Mouse (Mus musculus) olfactory bulb, adult 2 months (tissue): ENCODE data around the gene Galnt7. TPM values are rescaled to one million over a fixed set of nuclear protein-coding genes. Genes with fewer than 3 reads are reported as not detected.
A peak's percentile ranks its signal among the peaks of the same experiment; 100 is the strongest.

Experiments used
- H3K27ac ChIP-seq: fragments of 200-500 bp; 2 replicates; pipeline ENCODE4 v1.5.1; 2012; ENCODE audit warnings: low read depth, low read length; ENCODE audit not compliant: insufficient read depth
- H3K4me1 ChIP-seq: fragments of 200-500 bp; 2 replicates; pipeline ENCODE4 v1.6.1; 2012; ENCODE audit warnings: low read length; ENCODE audit not compliant: control insufficient read depth, insufficient read depth
- H3K4me3 ChIP-seq: fragments of 200-500 bp; 2 replicates; pipeline ENCODE4 v1.5.1; 2012; ENCODE audit warnings: mild to moderate bottlenecking, low read depth, low read length, moderate library complexity; ENCODE audit not compliant: insufficient read depth
- CTCF ChIP-seq: fragments of 200-500 bp; IDR thresholded peaks from 2 replicates; pipeline ENCODE4 v1.5.1; 2012; ENCODE audit warnings: low read depth, mild to moderate bottlenecking, low read length, moderate library complexity; ENCODE audit not compliant: insufficient read depth
- POLR2A ChIP-seq: fragments of 200-500 bp; IDR thresholded peaks from 2 replicates; pipeline ENCODE4 v1.6.1; 2012; ENCODE audit warnings: mild to moderate bottlenecking, low read depth, low read length, moderate library complexity; ENCODE audit not compliant: insufficient read depth
- WGBS: fragments of 180-500 bp; shearing (Covaris S2); methylation state at CpG from one replicate; pipeline ENCODE4 v1.1.7; 2018; 5-methylcytosine and 5-hydroxymethylcytosine counted together
- polyA plus RNA-seq: library from polyadenylated mRNA; stranded (reverse); fragments of >200 nt; gene quantifications from 2 replicates; pipeline ENCODE4 v1.2.4, GENCODE M21; 2012; ENCODE audit warnings: low replicate concordance; ENCODE audit not compliant: missing spikeins, insufficient read depth, insufficient read length

Galnt7 gene
- polyA plus RNA-seq, 1 experiment = not detected

DNA sequence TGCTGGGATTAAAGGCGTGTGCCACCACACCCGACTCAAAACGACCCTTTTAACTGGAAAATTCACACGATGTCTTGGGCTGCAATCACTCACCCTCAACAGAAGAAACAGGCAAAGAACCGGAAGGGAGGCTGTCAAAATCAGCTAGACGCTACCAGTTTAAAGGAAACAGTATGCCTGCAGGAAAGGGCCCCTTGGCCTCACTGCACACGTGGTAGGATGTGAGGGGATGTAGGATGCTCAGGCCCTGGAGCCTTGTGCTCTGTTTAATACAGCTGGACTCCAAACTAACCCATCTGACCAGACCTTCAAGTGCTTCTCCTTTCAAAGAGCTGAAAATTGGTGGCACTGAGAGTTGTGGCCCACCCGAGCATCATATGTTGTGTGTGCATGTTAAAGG lies 62.8 kb downstream of the Galnt7 start:
- peak overlapping the region; percentile 60; the same call in 1 of the 2 replicates for H3K27ac ChIP-seq
- no peak overlapping the region for H3K4me3 ChIP-seq
- 90% methylated on average over 8 of the region's 8 CpGs for WGBS
- TF ChIP-seq CTCF (no peak), POLR2A (no peak)
- peaks cover 7% of the 10 kb centered on the region for H3K4me1 ChIP-seq

GRCm38 (mm10) chr8:57589176-57589575 lies 63.7 kb downstream of the Galnt7 start:
- H3K27ac ChIP-seq = peak overlapping the region; percentile 24; the same call in 1 of the 2 replicates
- H3K4me3 ChIP-seq = no peak overlapping the region
- TF ChIP-seq CTCF = no peak
- TF ChIP-seq POLR2A = no peak
- WGBS = 38% methylated on average over 9 of the region's 9 CpGs
- peaks cover 7% of the 10 kb centered on the region for H3K4me1 ChIP-seq

GRCm38 (mm10) chr8:57588604-57589003 lies 64.2 kb downstream of the Galnt7 start:
- no peak for TF ChIP-seq POLR2A
- no peak for TF ChIP-seq CTCF
- H3K27ac ChIP-seq = peak overlapping the region; percentile 24; the same call in 1 of the 2 replicates
- no peak overlapping the region for H3K4me3 ChIP-seq
- H3K4me1 ChIP-seq = peaks cover 7% of the 10 kb centered on the region
- 98% methylated on average over 1 of the region's 1 CpGs for WGBS

DNA sequence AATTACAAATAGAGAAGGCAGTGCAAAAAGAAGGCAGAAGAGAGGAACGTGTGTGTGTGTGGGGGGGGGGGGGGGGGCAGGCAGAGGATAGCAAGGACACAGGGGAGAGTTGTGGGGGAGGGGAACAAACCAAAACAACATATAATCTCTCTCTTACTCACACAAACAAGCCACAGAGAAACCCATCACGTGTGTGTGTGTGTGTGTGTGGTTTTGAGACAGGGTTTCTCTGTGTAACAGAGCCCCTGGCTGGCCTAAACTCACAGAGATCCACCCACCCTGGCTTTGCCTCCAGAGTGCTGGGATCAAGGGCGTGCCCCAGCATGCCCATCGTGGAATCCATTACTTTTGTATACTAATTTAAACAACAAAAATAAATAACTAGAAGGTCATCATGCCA lies 66.2 kb downstream of the Galnt7 start:
- no peak overlapping the region for H3K4me3 ChIP-seq
- peaks cover 7% of the 10 kb centered on the region for H3K4me1 ChIP-seq
- TF ChIP-seq POLR2A (no peak), CTCF (no peak)
- WGBS = 54% methylated on average over 4 of the region's 4 CpGs
- no peak overlapping the region for H3K27ac ChIP-seq

DNA sequence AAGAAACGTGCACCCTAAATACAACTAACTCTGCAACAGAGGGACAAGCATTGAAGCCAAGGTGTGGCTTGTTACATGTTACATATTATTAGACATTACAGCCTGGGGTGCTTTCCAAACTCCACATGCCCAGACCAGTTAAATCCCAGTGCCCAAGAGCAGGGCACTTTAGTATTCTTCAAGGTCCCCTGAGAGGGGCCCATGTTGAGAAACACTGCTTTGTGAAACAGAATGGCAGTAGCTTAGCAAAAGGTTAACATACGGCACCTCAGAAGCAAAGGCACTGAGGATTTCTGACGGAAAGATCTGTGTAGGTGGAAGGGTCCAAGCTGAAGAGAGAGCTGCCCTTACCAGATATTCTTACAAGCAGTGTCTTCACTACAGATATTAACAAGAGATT lies 67.0 kb downstream of the Galnt7 start:
- 87% methylated on average over 3 of the region's 3 CpGs for WGBS
- Histone ChIP-seq H3K4me1 (peaks cover 10% of the 10 kb centered on the region), H3K4me3 (no peak overlapping the region), H3K27ac (no peak overlapping the region)
- TF ChIP-seq CTCF (no peak), POLR2A (no peak)

- WGBS = 92% methylated on average over 5 of the region's 5 CpGs
- Histone ChIP-seq H3K4me3 (no peak overlapping the region), H3K27ac (no peak overlapping the region), H3K4me1 (peaks cover 11% of the 10 kb centered on the region)
- TF ChIP-seq POLR2A = no peak
- no peak for TF ChIP-seq CTCF
These were observed 67.7 kb downstream of the Galnt7 start for GRCm38 (mm10) chr8:57585128-57585442.

DNA sequence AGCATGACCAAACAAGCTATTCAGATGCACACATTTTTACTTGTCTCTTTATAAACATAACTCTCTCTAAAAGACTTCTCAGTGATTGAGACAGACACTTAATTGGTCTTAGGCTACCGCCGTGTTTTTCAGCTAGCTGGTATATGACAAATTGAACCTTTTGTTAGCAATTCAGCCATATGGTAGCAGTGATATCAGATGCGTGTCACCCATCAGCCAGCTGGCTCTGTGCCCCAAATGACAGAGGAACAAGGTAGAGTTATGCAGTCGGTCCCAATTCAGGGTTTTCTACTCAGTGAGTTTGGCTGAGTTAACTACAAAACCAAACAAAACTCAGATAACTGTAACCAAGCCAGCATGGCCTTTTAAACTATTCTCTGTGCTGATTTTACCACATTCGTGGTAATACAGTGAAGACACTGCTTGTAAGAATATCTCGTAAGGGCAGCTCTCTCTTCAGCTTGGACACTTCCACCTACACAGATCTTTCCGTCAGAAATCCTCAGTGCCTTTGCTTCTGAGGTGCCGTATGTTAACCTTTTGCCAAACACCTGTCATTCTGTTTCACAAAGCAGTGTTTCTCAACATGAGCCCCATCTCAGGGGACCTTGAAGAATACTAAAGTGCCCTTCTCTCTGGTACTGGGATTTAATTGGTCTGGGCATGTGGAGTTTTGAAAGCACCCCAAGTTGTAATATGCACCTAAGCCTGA lies 68.3 kb downstream of the Galnt7 start:
- Histone ChIP-seq H3K27ac (no peak overlapping the region), H3K4me3 (no peak overlapping the region), H3K4me1 (peaks cover 10% of the 10 kb centered on the region; the same call in 1 of the 2 replicates)
- 72% methylated on average over 8 of the region's 8 CpGs for WGBS
- no peak for TF ChIP-seq POLR2A
- TF ChIP-seq CTCF = no peak

DNA sequence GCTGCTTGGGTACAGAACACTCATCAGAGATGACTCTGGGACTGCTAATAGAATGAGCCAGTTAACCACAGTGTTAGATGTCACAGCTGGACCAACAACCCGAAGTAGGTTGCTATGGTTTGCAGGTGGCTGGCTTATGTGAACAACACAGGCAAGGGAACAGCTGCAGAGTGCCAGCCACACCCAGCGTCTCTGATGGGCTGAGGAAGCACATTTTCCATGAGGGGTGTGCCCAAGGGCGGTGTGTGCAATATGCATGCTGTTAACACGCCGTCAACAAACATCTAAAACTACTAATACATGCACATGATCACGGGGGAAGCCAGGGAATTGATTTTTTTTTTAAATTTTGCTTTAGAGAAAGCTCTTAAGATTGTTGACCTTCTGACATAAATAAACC lies 73.0 kb downstream of the Galnt7 start:
- H3K4me3 ChIP-seq = no peak overlapping the region
- 36% methylated on average over 6 of the region's 6 CpGs for WGBS
- no peak for TF ChIP-seq CTCF
- no peak for TF ChIP-seq POLR2A
- no peak overlapping the region for H3K27ac ChIP-seq
- H3K4me1 ChIP-seq = peaks cover 13% of the 10 kb centered on the region

DNA sequence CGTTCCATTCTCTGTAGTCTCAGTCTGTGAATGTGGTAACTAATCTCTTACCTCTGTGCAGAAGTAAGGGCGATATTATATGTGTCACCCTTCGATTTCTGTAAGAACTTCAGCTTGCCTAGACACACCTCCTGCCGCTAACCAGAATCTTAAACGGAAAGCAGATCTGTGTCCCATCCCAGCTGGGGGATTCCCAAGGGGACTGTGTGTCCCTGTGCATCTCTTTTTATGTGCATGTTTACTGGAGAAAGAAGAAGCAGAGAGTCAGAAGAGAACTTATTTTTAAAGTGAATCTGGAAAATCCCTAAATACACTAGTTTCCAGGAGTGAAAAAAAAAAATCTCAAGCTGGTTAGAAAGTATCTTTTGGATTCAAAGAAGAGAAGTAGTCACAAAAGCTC lies 75.5 kb downstream of the Galnt7 start:
- TF ChIP-seq CTCF (no peak), POLR2A (no peak)
- H3K4me1 ChIP-seq = peaks cover 13% of the 10 kb centered on the region
- no peak overlapping the region for H3K27ac ChIP-seq
- WGBS = 67% methylated on average over 5 of the region's 5 CpGs
- H3K4me3 ChIP-seq = no peak overlapping the region

DNA sequence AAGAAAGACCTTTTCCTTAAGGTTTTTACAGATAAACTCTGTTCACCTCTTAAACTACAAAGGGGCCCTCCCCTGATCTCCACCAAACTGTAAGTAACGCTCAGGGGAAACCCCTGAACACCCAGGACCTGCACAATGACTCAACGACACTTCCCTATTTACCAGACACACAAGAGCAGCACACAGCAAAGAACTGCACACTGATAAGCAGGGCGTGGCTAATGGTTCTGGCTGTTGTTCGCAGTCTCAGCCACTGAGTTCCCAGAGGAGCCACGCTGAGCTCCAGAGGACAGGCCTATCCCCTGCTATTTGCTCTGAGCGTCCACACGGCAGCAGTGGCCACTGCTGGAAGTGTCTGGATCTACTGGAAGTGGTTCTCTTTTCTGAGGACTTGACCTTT lies 76.6 kb downstream of the Galnt7 start:
- Histone ChIP-seq H3K27ac (peak overlapping the region; percentile 32; the same call in 1 of the 2 replicates), H3K4me3 (no peak overlapping the region), H3K4me1 (peaks cover 10% of the 10 kb centered on the region)
- WGBS = 38% methylated on average over 7 of the region's 7 CpGs
- TF ChIP-seq CTCF (no peak), POLR2A (no peak)
